Mouse (Mus musculus) liver, postnatal 0 days (tissue): ENCODE measurements around the gene Dmac1. TPM values are rescaled to one million over a fixed set of nuclear protein-coding genes. Genes with fewer than 3 reads are reported as not detected.
"Not testable (repeated sequence)": the region's sequence is repeated elsewhere in the genome, so short reads cannot be mapped to it uniquely, and the experiment has no call there.

ENCODE experiments used
- ATAC-seq: fragments of 200-750 bp; cut with Nextera tagmentation; 2 replicates; pipeline ENCODE4 v1.8.0; 2017; ENCODE audit warnings: mild to moderate bottlenecking, moderate library complexity
- DNase-seq: peaks from one replicate; pipeline ENCODE4 v3.0.0-alpha.2; 2016
- H3K27ac ChIP-seq: fragments of 300-500 bp; sonication (generic); 2 replicates; pipeline ENCODE4 v1.5.1; 2014; ENCODE audit warnings: antibody characterized with exemption, moderate library complexity, mild to moderate bottlenecking, low read depth
- H3K27me3 ChIP-seq: fragments of 300-500 bp; sonication (generic); 2 replicates; pipeline ENCODE4 v1.6.1; 2014; ENCODE audit warnings: low read length, control low read depth, mixed read lengths; ENCODE audit not compliant: insufficient read depth
- H3K36me3 ChIP-seq: fragments of 300-500 bp; sonication (generic); replicated peaks from 2 replicates; pipeline ENCODE4 v1.6.1; 2014; ENCODE audit warnings: mild to moderate bottlenecking, control low read depth, low read length, moderate library complexity, mixed read lengths; ENCODE audit not compliant: insufficient read depth
- H3K4me1 ChIP-seq: fragments of 300-500 bp; sonication (generic); 2 replicates; pipeline ENCODE4 v1.6.1; 2014; ENCODE audit warnings: antibody characterized with exemption, mild to moderate bottlenecking, control low read depth; ENCODE audit not compliant: insufficient read depth
- H3K4me2 ChIP-seq: fragments of 300-500 bp; sonication (generic); 2 replicates; pipeline ENCODE4 v1.6.1; 2014; ENCODE audit warnings: low read depth, mild to moderate bottlenecking, low read length, moderate library complexity, mixed read lengths
- H3K4me3 ChIP-seq: fragments of 300-500 bp; sonication (generic); 2 replicates; pipeline ENCODE4 v1.5.1; 2014; ENCODE audit warnings: low read depth, low read length
- H3K9ac ChIP-seq: fragments of 300-500 bp; sonication (generic); replicated peaks from 2 replicates; pipeline ENCODE4 v1.6.1; 2014; ENCODE audit warnings: mild to moderate bottlenecking, moderate library complexity
- H3K9me3 ChIP-seq: fragments of 300-500 bp; sonication (generic); 2 replicates; pipeline ENCODE4 v1.6.1; 2016; ENCODE audit warnings: mild to moderate bottlenecking, control low read depth, low read length, mixed read lengths
- CTCF ChIP-seq: sonication (generic); IDR thresholded peaks from 2 replicates; pipeline ENCODE4 v1.5.1; 2016; ENCODE audit warnings: antibody characterized with exemption, low read depth
- EP300 ChIP-seq: IDR thresholded peaks from 2 replicates; pipeline ENCODE4 v1.6.1; 2016; ENCODE audit warnings: antibody characterized with exemption, low read depth, mild to moderate bottlenecking
- WGBS: fragments of 180-500 bp; shearing (Covaris S2); extraction: QIAGEN DNeasy Blood & Tissue Kit; methylation state at CpG from one replicate; pipeline ENCODE4 v1.1.7; 2014; ENCODE audit not compliant: insufficient replicate concordance; 5-methylcytosine and 5-hydroxymethylcytosine counted together
- polyA plus RNA-seq: library from polyadenylated mRNA; unstranded; fragments of >200 nt; fragmentation: Nextera tagmentation; extraction: Ambion mirVana; gene quantifications from 2 replicates; pipeline ENCODE4 v1.2.1, GENCODE M21; 2015

Dmac1 gene
- polyA plus RNA-seq, 1 experiment from 2014 or later = 54.3 TPM

- no peak for DNase-seq
- Histone ChIP-seq H3K9me3 (no peaks in the 10 kb centered on the region), H3K36me3 (no peaks in the 10 kb centered on the region), H3K27me3 (no peaks in the 10 kb centered on the region), H3K4me3 (no peak overlapping the region), H3K9ac (no peak overlapping the region), H3K4me1 (no peaks in the 10 kb centered on the region), H3K4me2 (no peak overlapping the region), H3K27ac (no peak overlapping the region)
- 74% methylated on average over 2 of the region's 2 CpGs for WGBS
- TF ChIP-seq EP300 (no peak), CTCF (no peak)
- ATAC-seq = no peak
Observed at GRCm38 (mm10) chr4:75264219-75264618, 13.9 kb downstream of the Dmac1 start.

DNA sequence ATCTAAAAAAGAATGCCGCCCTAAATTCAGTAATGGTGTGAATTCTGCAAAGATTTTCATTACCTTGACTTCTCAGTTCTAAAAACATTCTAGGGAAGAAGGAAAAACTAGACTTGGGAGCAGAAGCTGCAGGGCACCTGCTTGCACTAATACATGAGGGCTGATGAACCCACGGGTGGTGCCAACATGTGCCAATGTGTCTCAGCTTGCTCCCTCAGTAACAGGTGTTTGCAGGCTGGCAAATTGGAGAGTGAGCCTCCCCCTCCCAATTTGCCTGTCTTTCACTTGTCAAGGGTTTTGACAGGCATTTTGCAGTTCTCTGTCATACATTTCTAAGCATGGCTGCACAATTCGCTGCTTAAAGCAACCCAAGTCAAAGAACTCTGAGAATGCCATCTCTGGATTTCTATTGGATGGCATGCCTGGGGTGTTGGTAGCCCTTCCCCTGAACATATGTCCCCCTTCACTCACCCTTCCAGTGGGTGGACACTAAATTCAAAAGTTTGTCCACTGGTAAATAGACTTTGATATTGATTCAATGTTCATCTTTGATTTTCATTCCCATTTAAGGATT lies 14.5 kb downstream of the Dmac1 start:
- H3K27me3 ChIP-seq = no peaks in the 10 kb centered on the region
- 78% methylated on average over 3 of the region's 3 CpGs for WGBS
- H3K36me3 ChIP-seq = no peaks in the 10 kb centered on the region
- no peak for DNase-seq
- ATAC-seq = no peak
- H3K4me2 ChIP-seq = no peak overlapping the region
- no peaks in the 10 kb centered on the region for H3K9me3 ChIP-seq
- no peak overlapping the region for H3K4me3 ChIP-seq
- TF ChIP-seq EP300 (no peak), CTCF (no peak)
- H3K9ac ChIP-seq = no peak overlapping the region
- no peaks in the 10 kb centered on the region for H3K4me1 ChIP-seq
- H3K27ac ChIP-seq = no peak overlapping the region

- Histone ChIP-seq H3K4me3 (no peak overlapping the region), H3K27ac (no peak overlapping the region), H3K4me1 (no peaks in the 10 kb centered on the region), H3K36me3 (no peaks in the 10 kb centered on the region), H3K9me3 (no peaks in the 10 kb centered on the region), H3K27me3 (no peaks in the 10 kb centered on the region), H3K9ac (no peak overlapping the region), H3K4me2 (no peak overlapping the region)
- DNase-seq (no peak), ATAC-seq (no peak)
- 44% methylated on average over 7 of the region's 7 CpGs for WGBS
- TF ChIP-seq CTCF (no peak), EP300 (no peak)
Observed at GRCm38 (mm10) chr4:75262423-75262822, 15.7 kb downstream of the Dmac1 start.

DNA sequence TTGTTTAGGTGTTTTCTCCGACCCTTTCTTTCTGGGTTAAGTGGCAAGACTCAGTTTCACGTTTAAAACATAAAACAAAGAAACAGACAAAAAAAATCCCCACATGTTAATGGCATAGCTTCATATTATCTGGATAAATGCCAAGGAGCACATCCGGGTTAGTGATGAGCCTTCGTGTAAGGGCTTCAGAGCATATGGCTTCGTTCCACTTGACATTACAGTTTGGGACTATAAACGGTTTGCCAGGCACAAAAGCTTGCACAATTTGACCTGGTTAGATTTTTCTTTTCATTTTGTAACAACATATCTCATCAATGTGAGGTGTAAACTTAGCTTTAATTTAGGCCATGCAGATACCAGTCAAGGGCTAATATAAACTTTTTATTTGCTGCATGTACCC lies 17.9 kb downstream of the Dmac1 start:
- H3K9me3 ChIP-seq = no peaks in the 10 kb centered on the region
- no peak overlapping the region for H3K27ac ChIP-seq
- H3K27me3 ChIP-seq = no peaks in the 10 kb centered on the region
- no peaks in the 10 kb centered on the region for H3K36me3 ChIP-seq
- no peak overlapping the region for H3K9ac ChIP-seq
- H3K4me1 ChIP-seq = no peaks in the 10 kb centered on the region
- H3K4me3 ChIP-seq = no peak overlapping the region
- no peak overlapping the region for H3K4me2 ChIP-seq
- WGBS = 71% methylated on average over 6 of the region's 6 CpGs
- DNase-seq (no peak), ATAC-seq (no peak)
- TF ChIP-seq EP300 (no peak), CTCF (no peak)

DNA sequence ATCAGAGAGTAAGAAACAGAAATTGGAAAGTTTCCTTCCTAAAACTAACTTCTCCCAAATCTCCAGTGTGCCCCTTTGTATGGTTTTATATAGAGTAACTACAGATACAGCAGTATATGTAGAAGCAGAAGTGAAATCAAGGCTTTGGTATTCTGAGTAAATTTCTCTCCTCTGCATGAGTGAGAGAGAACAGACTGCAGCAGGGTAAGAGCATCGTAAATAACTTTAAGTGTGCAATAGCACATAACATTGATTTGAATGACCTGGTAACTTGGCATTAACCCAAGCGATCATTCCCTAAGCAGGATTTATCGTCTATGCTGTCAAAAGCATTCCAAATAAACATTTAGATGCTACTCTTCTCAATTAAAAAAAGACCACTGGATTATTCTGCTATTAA lies 18.7 kb downstream of the Dmac1 start:
- Histone ChIP-seq H3K27me3 (no peaks in the 10 kb centered on the region), H3K9ac (no peak overlapping the region), H3K4me1 (no peaks in the 10 kb centered on the region), H3K36me3 (no peaks in the 10 kb centered on the region), H3K9me3 (no peaks in the 10 kb centered on the region), H3K27ac (no peak overlapping the region), H3K4me3 (no peak overlapping the region), H3K4me2 (no peak overlapping the region)
- TF ChIP-seq CTCF (no peak), EP300 (no peak)
- WGBS = 65% methylated on average over 3 of the region's 3 CpGs
- DNase-seq (no peak), ATAC-seq (no peak)

DNA sequence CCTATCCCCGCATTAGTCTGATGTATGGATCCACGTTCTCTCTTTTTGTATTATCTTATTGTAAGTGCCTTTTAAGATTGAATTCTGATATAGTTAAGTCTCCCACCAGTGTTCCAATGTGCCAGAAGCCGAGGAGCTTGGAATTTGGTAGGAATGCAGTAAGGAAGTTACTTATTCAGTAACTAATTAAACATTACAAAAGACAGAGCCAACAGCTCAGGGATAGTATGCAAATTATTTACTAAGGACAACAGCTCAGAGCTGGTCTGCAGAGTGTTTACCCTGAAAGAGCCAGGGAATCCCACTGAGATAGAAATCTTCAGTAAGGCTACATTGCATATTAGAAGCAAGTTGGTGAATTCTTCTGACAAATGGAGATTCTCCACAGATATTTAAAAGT lies 43.5 kb downstream of the Dmac1 start:
- DNase-seq, H3K9me3 ChIP-seq, H3K36me3 ChIP-seq, H3K27me3 ChIP-seq, ATAC-seq, H3K4me3 ChIP-seq, H3K9ac ChIP-seq, H3K4me2 ChIP-seq, H3K27ac ChIP-seq, H3K4me1 ChIP-seq: not testable (repeated sequence)
- 53% methylated on average over 3 of the region's 3 CpGs for WGBS
